Mouse (Mus musculus) left cerebral cortex, postnatal 14 days (tissue): Measurements from ENCODE around the gene Tex22. TPM values are rescaled to one million over a fixed set of nuclear protein-coding genes. Genes with fewer than 3 reads are reported as not detected.

ENCODE experiments used
- DNase-seq, 2 experiments: peaks; one replicate each; pipeline ENCODE4 v3.0.0; 2021 to 2022; ENCODE audit warnings: low spot score in 2 of 2, mixed read lengths in 1 of 2
- intact Hi-C: fragments of 180-260 bp; cut with DNase I; formaldehyde crosslinking; loops from one replicate; pipeline ENCODE4 v1.15.1; 2025
- total RNA-seq, 2 experiments: library from RNA; stranded (reverse); gene quantifications; 2 replicates each; pipeline ENCODE4 v1.2.3; 2021

Tex22 gene
- total RNA-seq, 2 experiments from 2014 or later: 0.31 TPM; not detected in 1

GRCm38 (mm10) chr12:113050671-113051070, 23.6 kb upstream of the Tex22 start:
- no peak for DNase-seq

GRCm38 (mm10) chr12:113051628-113052403, 22.5 kb upstream of the Tex22 start:
- intact Hi-C loops: no loop called here

More at GRCm38 (mm10) chr12:113050671-113051070, 23.6 kb upstream of the Tex22 start:
- intact Hi-C loops: no loop called here

GRCm38 (mm10) chr12:113056089-113056488, 18.2 kb upstream of the Tex22 start:
- DNase-seq: no peak
- intact Hi-C loops: no loop called here

More at GRCm38 (mm10) chr12:113051628-113052403, 22.5 kb upstream of the Tex22 start:
- no peak for DNase-seq

- intact Hi-C loops: no loop called here
- no peak for DNase-seq
Observed at GRCm38 (mm10) chr12:113060178-113060577, 14.1 kb upstream of the Tex22 start.

- intact Hi-C loops: no loop called here
Observed at GRCm38 (mm10) chr12:113061606-113062005, 12.7 kb upstream of the Tex22 start.

GRCm38 (mm10) chr12:113062201-113062600, 12.1 kb upstream of the Tex22 start:
- intact Hi-C loops: no loop called here
- DNase-seq: no peak

More at GRCm38 (mm10) chr12:113061606-113062005, 12.7 kb upstream of the Tex22 start:
- DNase-seq: no peak

GRCm38 (mm10) chr12:113063700-113064099, 10.6 kb upstream of the Tex22 start:
- intact Hi-C loops: no loop called here
- no peak for DNase-seq

- no peak for DNase-seq
- intact Hi-C loops: no loop called here
Observed at GRCm38 (mm10) chr12:113068002-113068401, 6.3 kb upstream of the Tex22 start.

GRCm38 (mm10) chr12:113069389-113069788, 4.9 kb upstream of the Tex22 start:
- no peak for DNase-seq
- intact Hi-C loops: no loop called here

- intact Hi-C loops: no loop called here
- DNase-seq: no peak
Observed at GRCm38 (mm10) chr12:113071321-113071720, 3.0 kb upstream of the Tex22 start.

- intact Hi-C loops: no loop called here
- no peak for DNase-seq
Observed at GRCm38 (mm10) chr12:113071827-113072226, 2.5 kb upstream of the Tex22 start.

GRCm38 (mm10) chr12:113073420-113074328, 628 bp upstream of the Tex22 start:
- intact Hi-C loops: no loop called here
- peak in 1 of 2 experiments; percentile 38 for DNase-seq

- intact Hi-C loops: no loop called here
Observed at GRCm38 (mm10) chr12:113075063-113075454, 757 bp downstream of the Tex22 start.

GRCm38 (mm10) chr12:113075486-113075885, 1.2 kb downstream of the Tex22 start:
- no peak for DNase-seq
- intact Hi-C loops: no loop called here

More at GRCm38 (mm10) chr12:113075063-113075454, 757 bp downstream of the Tex22 start:
- peak; percentile 86 to 90 for DNase-seq

- no peak for DNase-seq
- intact Hi-C loops: no loop called here
Observed at GRCm38 (mm10) chr12:113087276-113087675, 13.0 kb downstream of the Tex22 start.

GRCm38 (mm10) chr12:113088026-113088425, 13.7 kb downstream of the Tex22 start:
- DNase-seq: no peak
- intact Hi-C loops: no loop called here

GRCm38 (mm10) chr12:113089107-113089506, 14.8 kb downstream of the Tex22 start:
- intact Hi-C loops: no loop called here
- no peak for DNase-seq

- intact Hi-C loops: no loop called here
Observed at GRCm38 (mm10) chr12:113090053-113090452, 15.8 kb downstream of the Tex22 start.

GRCm38 (mm10) chr12:113097040-113097439, 22.7 kb downstream of the Tex22 start:
- DNase-seq: no peak
- intact Hi-C loops: no loop called here

More at GRCm38 (mm10) chr12:113090053-113090452, 15.8 kb downstream of the Tex22 start:
- DNase-seq: no peak

- peak in 1 of 2 experiments; percentile 52 for DNase-seq
- intact Hi-C loops: no loop called here
Observed at GRCm38 (mm10) chr12:113097749-113098281, 23.5 kb downstream of the Tex22 start, which contains the start of gene Mta1. Gene Mta1, plus strand, starts transcription at chr12:113098278.
